Comparison of ENCODE assay signal across 9 mouse cellular contexts in genomic region chr3:127225799-127226730, GRCm38 (mm10).
DNase-seq lines count a peak whose midpoint lies in the region; ATAC-seq and TF ChIP-seq lines count a peak whose summit lies in the region.
"Had no signal": no experiment of that assay in that cellular context is flagged by ENCODE, and none has a peak within 500 bp of the region (broad histone marks: within the 10 kb centered on the region; RNA-seq: fewer than 3 reads in every experiment).

No protein-coding gene starts in this region.

- H3K4me3 ChIP-seq in ES-Bruce4 (ENCODE audit: low read depth, low read length) = peak overlapping the region; percentile 32
- H3K4me3 ChIP-seq in forebrain, embryonic 10.5 days = peak overlapping the region; percentile 53
- peak overlapping the region; percentile 34 for H3K4me3 ChIP-seq in intestine, embryonic 16.5 days (ENCODE audit: low read length)
- H3K4me3 ChIP-seq in midbrain, embryonic 14.5 days (replicated peaks; ENCODE audit: low read depth, low read length) = peak overlapping the region; percentile 62
- H3K4me3 ChIP-seq: erythroblast, embryonic 14.5 days had no signal

- 0 out of 2 replicates have a peak, but pooled peaks have one; percentile 16 for TF ChIP-seq EP300 in ES-Bruce4 (IDR thresholded peaks at IDR 0.05; ENCODE audit: insufficient read depth, low read depth, low read length)

- H3K9ac ChIP-seq in ES-Bruce4 (ENCODE audit: low read depth, poor library complexity, severe bottlenecking) = no peak overlapping the region
- H3K9ac ChIP-seq in intestine, embryonic 16.5 days (ENCODE audit: low read depth, low read length) = peak overlapping the region; percentile 25; the same call in 1 of the 2 replicates
- peak overlapping the region; percentile 53 for H3K9ac ChIP-seq in midbrain, embryonic 14.5 days (replicated peaks; ENCODE audit: low read length)

- intact Hi-C loops in left cerebral cortex, postnatal 36 days (cut with DNase I) = loop anchor here (5.0 kb wide), 2 partner anchors 41 to 66 kb away; no protein-coding TSS in a partner anchor

- peak overlapping the region; percentile 70 for H3K4me2 ChIP-seq in intestine, embryonic 16.5 days (ENCODE audit: low read depth, low read length)
- peak overlapping the region; percentile 52 for H3K4me2 ChIP-seq in midbrain, embryonic 14.5 days (ENCODE audit: low read length)

- H3K27ac ChIP-seq in ES-Bruce4 (ENCODE audit: insufficient read depth, low read length) = no peak overlapping the region
- H3K27ac ChIP-seq in forebrain, embryonic 10.5 days = peak overlapping the region; percentile 63
- no peak overlapping the region for H3K27ac ChIP-seq in intestine, embryonic 16.5 days (ENCODE audit: low read length)
- H3K27ac ChIP-seq in midbrain, embryonic 14.5 days (replicated peaks; ENCODE audit: low read depth, low read length) = peak overlapping the region; percentile 90

- WGBS in forebrain, embryonic 10.5 days = 4% methylated on average over 26 of the region's 26 CpGs
- WGBS in intestine, embryonic 16.5 days = 4% methylated on average over 26 of the region's 26 CpGs
- 2% methylated on average over 26 of the region's 26 CpGs for WGBS in midbrain, embryonic 14.5 days

- no peak for TF ChIP-seq CTCF in ES-Bruce4 (IDR thresholded peaks at IDR 0.05; ENCODE audit: low read depth, low read length)

- peak; percentile 97 for ATAC-seq in intestine, embryonic 16.5 days
- ATAC-seq in midbrain, embryonic 14.5 days (ENCODE audit: low FRiP score, low TSS enrichment) = peak; percentile 90
- ATAC-seq in megakaryocyte, adult 5-6 weeks (ENCODE audit: poor library complexity, severe bottlenecking) = no peak

- H3K27me3 ChIP-seq in ES-Bruce4 (ENCODE audit: control insufficient read depth, insufficient read depth, low read length, poor library complexity, severe bottlenecking) = no peaks in the 10 kb centered on the region
- peaks cover 33% of the 10 kb centered on the region for H3K27me3 ChIP-seq in forebrain, embryonic 10.5 days (ENCODE audit: poor library complexity, severe bottlenecking)
- H3K27me3 ChIP-seq in intestine, embryonic 16.5 days (replicated peaks; ENCODE audit: control insufficient read depth, insufficient read depth, low read length) = no peaks in the 10 kb centered on the region
- no peaks in the 10 kb centered on the region for H3K27me3 ChIP-seq in midbrain, embryonic 14.5 days (ENCODE audit: control insufficient read depth, insufficient read depth, low read length)

- peaks cover 5% of the 10 kb centered on the region for H3K4me1 ChIP-seq in ES-Bruce4 (ENCODE audit: control insufficient read depth, insufficient read depth, low read length)
- H3K4me1 ChIP-seq in forebrain, embryonic 10.5 days = peaks cover 25% of the 10 kb centered on the region
- peaks cover 10% of the 10 kb centered on the region for H3K4me1 ChIP-seq in intestine, embryonic 16.5 days (ENCODE audit: control insufficient read depth, insufficient read depth, low read length)
- H3K4me1 ChIP-seq in midbrain, embryonic 14.5 days (ENCODE audit: control insufficient read depth, insufficient read depth, low read length) = peaks cover 17% of the 10 kb centered on the region

- no peaks in the 10 kb centered on the region for H3K9me3 ChIP-seq in ES-Bruce4 (replicated peaks; ENCODE audit: control insufficient read depth, insufficient read depth, low read length, poor library complexity, severe bottlenecking)
- H3K9me3 ChIP-seq in forebrain, embryonic 10.5 days = no peaks in the 10 kb centered on the region
- no peaks in the 10 kb centered on the region for H3K9me3 ChIP-seq in intestine, embryonic 16.5 days (ENCODE audit: control insufficient read depth, low read length)
- H3K9me3 ChIP-seq in midbrain, embryonic 14.5 days (ENCODE audit: control insufficient read depth, low read length) = no peaks in the 10 kb centered on the region

- no peaks in the 10 kb centered on the region for H3K36me3 ChIP-seq in ES-Bruce4 (ENCODE audit: control insufficient read depth, insufficient read depth, low read length, poor library complexity, severe bottlenecking)
- no peaks in the 10 kb centered on the region for H3K36me3 ChIP-seq in forebrain, embryonic 10.5 days (replicated peaks)
- H3K36me3 ChIP-seq in intestine, embryonic 16.5 days (ENCODE audit: control insufficient read depth, insufficient read depth, low read length) = no peaks in the 10 kb centered on the region
- H3K36me3 ChIP-seq in midbrain, embryonic 14.5 days (ENCODE audit: control insufficient read depth, insufficient read depth, low read length) = no peaks in the 10 kb centered on the region

- TF ChIP-seq POLR2A in ES-Bruce4 (IDR thresholded peaks at IDR 0.05; ENCODE audit: insufficient read depth, low read length) = no peak

- peak; percentile 37 to 45 for DNase-seq in adrenal gland, postnatal 36 days
- peak; percentile 76 for DNase-seq in forebrain, embryonic 10.5 days (ENCODE audit: extremely low spot score, low spot score)
- peak; percentile 49 to 57 for DNase-seq in left cerebral cortex, postnatal 36 days (ENCODE audit: low spot score in 2 of 2)
- peak; percentile 94 for DNase-seq in midbrain, embryonic 14.5 days
- peak; percentile 26 to 43 for DNase-seq in urinary bladder, postnatal 36 days (ENCODE audit: low spot score in 2 of 2)

Comparison
In these comparisons a context has a peak if more than half of its experiments do, and no peak if none do; other contexts are left out.
1. H3K27ac ChIP-seq: peak in forebrain, embryonic 10.5 days (single experiment) and midbrain, embryonic 14.5 days (single experiment); none in ES-Bruce4 (single experiment) and intestine, embryonic 16.5 days (single experiment).
2. DNase-seq: peak in every context shown above with its lines; median percentile 94 in midbrain, embryonic 14.5 days; 76 in forebrain, embryonic 10.5 days; 53 in left cerebral cortex, postnatal 36 days; 41 in adrenal gland, postnatal 36 days; 34 in urinary bladder, postnatal 36 days.
3. Peak in every context shown above with its lines, with median percentiles within 50 percentile points of each other: H3K4me3 ChIP-seq.